Mouse (Mus musculus): ENCODE measurements around the gene Zfp113. TPM values are rescaled to one million over a fixed set of nuclear protein-coding genes. Genes with fewer than 3 reads are reported as not detected.

Zfp113 gene
- 10.5 TPM for polyA plus RNA-seq (2015; fragmentation: Illumina TruSeq; extraction: RNeasy Lipid Tissue Mini Kit (QIAGEN cat#74804); ENCODE audit: low read depth, low replicate concordance)

GRCm38 (mm10) chr5:138155443-138155976, at the start of gene Zfp113:
Gene Zfp113, minus strand, starts transcription at chr5:138155744.

GRCm38 (mm10) chr5:138193771-138194727, 38.5 kb upstream of the Zfp113 start, which contains the start of gene Mblac1:
Gene Mblac1, plus strand, starts transcription at chr5:138194314.

GRCm38 (mm10) chr5:138186950-138187638, 31.6 kb upstream of the Zfp113 start, which contains the start of the genes Taf6 and Cnpy4:
Gene Taf6, minus strand, starts transcription at chr5:138187451.
Gene Cnpy4, plus strand, starts transcription at chr5:138187485.

GRCm38 (mm10) chr5:138171695-138172491, 16.3 kb upstream of the Zfp113 start, which contains the start of the genes Ap4m1 and Mcm7:
Gene Ap4m1, plus strand, starts transcription at chr5:138172002.
Gene Mcm7, minus strand, starts transcription at chr5:138172422.

GRCm38 (mm10) chr5:138160842-138161665, 5.5 kb upstream of the Zfp113 start, which contains the start of gene Cops6:
Gene Cops6, plus strand, starts transcription at chr5:138161071.

GRCm38 (mm10) chr5:138116255-138117198, 39.0 kb downstream of the Zfp113 start, which contains the start of gene Zscan21:
Gene Zscan21, plus strand, starts transcription at chr5:138116903.

Other genes starting within 250 kb of the Zfp113 start
- gene Cyp3a13, start 234.1 kb downstream of the Zfp113 start, polyA plus RNA-seq (2015; fragmentation: Illumina TruSeq; extraction: RNeasy Lipid Tissue Mini Kit (QIAGEN cat#74804); ENCODE audit: low read depth, low replicate concordance): 1.1 TPM
- gene Gjc3, start 192.6 kb downstream of the Zfp113 start, polyA plus RNA-seq (2015; fragmentation: Illumina TruSeq; extraction: RNeasy Lipid Tissue Mini Kit (QIAGEN cat#74804); ENCODE audit: low read depth, low replicate concordance): 48.5 TPM
- gene Azgp1, start 174.2 kb downstream of the Zfp113 start, polyA plus RNA-seq (2015; fragmentation: Illumina TruSeq; extraction: RNeasy Lipid Tissue Mini Kit (QIAGEN cat#74804); ENCODE audit: low read depth, low replicate concordance): 0.52 TPM
- not detected for gene Smok3a, start 134.5 kb downstream of the Zfp113 start, polyA plus RNA-seq (2015; fragmentation: Illumina TruSeq; extraction: RNeasy Lipid Tissue Mini Kit (QIAGEN cat#74804); ENCODE audit: low read depth, low replicate concordance)
- gene Smok3b, start 134.3 kb downstream of the Zfp113 start, polyA plus RNA-seq (2015; fragmentation: Illumina TruSeq; extraction: RNeasy Lipid Tissue Mini Kit (QIAGEN cat#74804); ENCODE audit: low read depth, low replicate concordance): not detected
- not detected for gene Smok3c, start 102.5 kb downstream of the Zfp113 start, polyA plus RNA-seq (2015; fragmentation: Illumina TruSeq; extraction: RNeasy Lipid Tissue Mini Kit (QIAGEN cat#74804); ENCODE audit: low read depth, low replicate concordance)
- gene Zkscan1, start 70.7 kb downstream of the Zfp113 start, polyA plus RNA-seq (2015; fragmentation: Illumina TruSeq; extraction: RNeasy Lipid Tissue Mini Kit (QIAGEN cat#74804); ENCODE audit: low read depth, low replicate concordance): 15.8 TPM
- gene Zscan21, start 38.8 kb downstream of the Zfp113 start, polyA plus RNA-seq (2015; fragmentation: Illumina TruSeq; extraction: RNeasy Lipid Tissue Mini Kit (QIAGEN cat#74804); ENCODE audit: low read depth, low replicate concordance): 19.4 TPM
- gene Cops6, start 5.3 kb upstream of the Zfp113 start, polyA plus RNA-seq (2015; fragmentation: Illumina TruSeq; extraction: RNeasy Lipid Tissue Mini Kit (QIAGEN cat#74804); ENCODE audit: low read depth, low replicate concordance): 205 TPM
- 18.4 TPM for gene Ap4m1, start 16.3 kb upstream of the Zfp113 start, polyA plus RNA-seq (2015; fragmentation: Illumina TruSeq; extraction: RNeasy Lipid Tissue Mini Kit (QIAGEN cat#74804); ENCODE audit: low read depth, low replicate concordance)
- gene Mcm7, start 16.7 kb upstream of the Zfp113 start, polyA plus RNA-seq (2015; fragmentation: Illumina TruSeq; extraction: RNeasy Lipid Tissue Mini Kit (QIAGEN cat#74804); ENCODE audit: low read depth, low replicate concordance): 18.1 TPM
- 35.8 TPM for gene Taf6, start 31.7 kb upstream of the Zfp113 start, polyA plus RNA-seq (2015; fragmentation: Illumina TruSeq; extraction: RNeasy Lipid Tissue Mini Kit (QIAGEN cat#74804); ENCODE audit: low read depth, low replicate concordance)
- 13.7 TPM for gene Cnpy4, start 31.7 kb upstream of the Zfp113 start, polyA plus RNA-seq (2015; fragmentation: Illumina TruSeq; extraction: RNeasy Lipid Tissue Mini Kit (QIAGEN cat#74804); ENCODE audit: low read depth, low replicate concordance)
- gene Mblac1, start 38.6 kb upstream of the Zfp113 start, polyA plus RNA-seq (2015; fragmentation: Illumina TruSeq; extraction: RNeasy Lipid Tissue Mini Kit (QIAGEN cat#74804); ENCODE audit: low read depth, low replicate concordance): 5.7 TPM
- not detected for gene Nxpe5, start 70.2 kb upstream of the Zfp113 start, polyA plus RNA-seq (2015; fragmentation: Illumina TruSeq; extraction: RNeasy Lipid Tissue Mini Kit (QIAGEN cat#74804); ENCODE audit: low read depth, low replicate concordance)
- 90.5 TPM for gene Lamtor4, start 99.7 kb upstream of the Zfp113 start, polyA plus RNA-seq (2015; fragmentation: Illumina TruSeq; extraction: RNeasy Lipid Tissue Mini Kit (QIAGEN cat#74804); ENCODE audit: low read depth, low replicate concordance)
- gene BC037034, start 108.3 kb upstream of the Zfp113 start, polyA plus RNA-seq (2015; fragmentation: Illumina TruSeq; extraction: RNeasy Lipid Tissue Mini Kit (QIAGEN cat#74804); ENCODE audit: low read depth, low replicate concordance): 48.4 TPM
- 3.6 TPM for gene Gal3st4, start 117.1 kb upstream of the Zfp113 start, polyA plus RNA-seq (2015; fragmentation: Illumina TruSeq; extraction: RNeasy Lipid Tissue Mini Kit (QIAGEN cat#74804); ENCODE audit: low read depth, low replicate concordance)
- not detected for gene Gm43720, start 124.2 kb upstream of the Zfp113 start, polyA plus RNA-seq (2015; fragmentation: Illumina TruSeq; extraction: RNeasy Lipid Tissue Mini Kit (QIAGEN cat#74804); ENCODE audit: low read depth, low replicate concordance)
- gene Gpc2, start 124.3 kb upstream of the Zfp113 start, polyA plus RNA-seq (2015; fragmentation: Illumina TruSeq; extraction: RNeasy Lipid Tissue Mini Kit (QIAGEN cat#74804); ENCODE audit: low read depth, low replicate concordance): 3.5 TPM
- 1.1 TPM for gene Stag3, start 124.5 kb upstream of the Zfp113 start, polyA plus RNA-seq (2015; fragmentation: Illumina TruSeq; extraction: RNeasy Lipid Tissue Mini Kit (QIAGEN cat#74804); ENCODE audit: low read depth, low replicate concordance)
- not detected for gene Pvrig, start 186.2 kb upstream of the Zfp113 start, polyA plus RNA-seq (2015; fragmentation: Illumina TruSeq; extraction: RNeasy Lipid Tissue Mini Kit (QIAGEN cat#74804); ENCODE audit: low read depth, low replicate concordance)